Mouse (Mus musculus): ENCODE results near the gene Hist2h3b. TPM values are rescaled to one million over a fixed set of nuclear protein-coding genes. Genes with fewer than 3 reads are reported as not detected.

The Hist2h3b gene
- polyA plus RNA-seq, 1 experiment from 2014 or later, result 113 TPM

DNA sequence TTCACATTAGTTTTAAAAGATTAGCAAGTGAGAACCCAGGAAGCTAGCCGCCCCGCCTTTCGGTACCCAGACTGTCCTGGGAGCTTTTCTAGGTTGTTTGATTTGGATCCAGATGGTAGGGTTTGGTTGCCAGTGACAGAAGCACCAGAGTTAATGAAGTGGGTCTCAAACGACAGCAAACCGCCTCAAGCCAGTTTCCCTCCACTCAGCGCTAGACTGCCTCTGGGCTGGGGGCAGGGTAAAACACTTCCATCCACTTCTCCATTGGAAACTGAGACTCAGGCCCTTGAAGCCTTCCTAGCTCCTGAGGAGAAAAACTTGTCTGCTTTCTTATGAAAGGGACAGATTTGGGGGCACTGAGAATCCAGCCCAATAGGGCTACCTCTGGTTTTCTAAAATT, 24.2 kb downstream of the Hist2h3b start:
- 60% methylated on average over 6 of the region's 6 CpGs for WGBS (ENCODE audit: insufficient replicate concordance)
- Histone ChIP-seq H3K4me1 (no peaks in the 10 kb centered on the region), H3K4me2 (no peak overlapping the region; the same call in 1 of the 2 replicates), H3K27ac (no peak overlapping the region), H3K9ac (no peak overlapping the region), H3K27me3 (replicated peaks) (peaks cover 8% of the 10 kb centered on the region; the same call in 1 of the 2 replicates), H3K4me3 (no peak overlapping the region), H3K36me3 (no peaks in the 10 kb centered on the region), H3K9me3 (replicated peaks) (no peaks in the 10 kb centered on the region)
- no peak for ATAC-seq

DNA sequence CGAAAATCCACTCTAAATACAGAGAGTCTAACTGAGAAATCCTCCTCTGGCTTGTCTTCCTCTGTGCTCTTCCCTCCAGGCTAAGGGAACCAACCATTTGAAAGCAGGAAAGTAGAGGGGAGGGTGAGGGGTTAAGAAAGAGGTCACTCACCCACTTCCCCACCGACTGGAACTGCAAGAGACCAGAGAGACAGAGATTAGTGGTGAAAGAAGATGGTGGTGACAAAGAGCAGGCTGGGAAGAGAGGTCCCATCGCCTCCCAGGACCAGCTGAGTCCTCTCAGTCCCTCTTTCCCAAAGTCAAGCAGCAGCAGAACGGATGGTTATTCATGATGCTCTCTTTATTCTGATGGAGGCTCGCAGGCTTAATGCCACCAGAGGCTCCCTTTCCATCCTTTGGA, 24.9 kb downstream of the Hist2h3b start:
- WGBS (ENCODE audit: insufficient replicate concordance), result 26% methylated on average over 5 of the region's 5 CpGs
- Histone ChIP-seq H3K9ac (no peak overlapping the region), H3K27ac (0 out of 2 replicates have a peak overlapping the region, but pooled peaks have one; percentile 31), H3K36me3 (no peaks in the 10 kb centered on the region), H3K9me3 (replicated peaks) (no peaks in the 10 kb centered on the region), H3K4me1 (no peaks in the 10 kb centered on the region), H3K4me2 (no peak overlapping the region), H3K4me3 (no peak overlapping the region), H3K27me3 (replicated peaks) (peaks cover 8% of the 10 kb centered on the region; the same call in 1 of the 2 replicates)
- no peak for ATAC-seq

DNA sequence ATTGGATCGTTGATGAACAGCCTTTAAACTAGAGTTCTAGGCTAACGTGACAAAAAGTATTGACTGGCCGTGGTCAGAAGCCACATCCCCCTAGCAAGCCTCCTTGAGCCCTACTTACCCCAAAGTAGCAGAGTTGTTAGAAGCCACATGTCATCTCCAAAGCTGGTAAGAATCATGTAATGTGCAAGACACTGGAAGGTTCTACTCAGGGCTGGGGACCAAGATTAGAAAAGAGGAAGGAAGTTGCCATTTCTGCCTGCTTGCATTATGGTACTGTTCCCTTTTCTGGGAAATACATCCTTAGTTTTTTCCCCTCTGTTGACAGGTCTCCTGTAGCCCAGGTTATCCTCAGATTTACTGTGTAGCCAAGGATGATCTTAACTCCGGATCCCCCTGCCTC, 25.3 kb downstream of the Hist2h3b start, which contains the start of gene Fcgr1:
Gene Fcgr1, minus strand, starts transcription at position 183 of the 400 bp plus-strand sequence.
- H3K27ac ChIP-seq, result 0 out of 2 replicates have a peak within 1 kb of the TSS, but pooled peaks have one; percentile 31
- no peaks in the 10 kb centered on the region for H3K36me3 ChIP-seq
- H3K9me3 ChIP-seq (replicated peaks), result no peaks in the 10 kb centered on the region
- no peaks in the 10 kb centered on the region for H3K4me1 ChIP-seq
- 29% methylated on average over 4 of the region's 4 CpGs for WGBS (ENCODE audit: insufficient replicate concordance)
- no peak within 1 kb of the TSS for H3K9ac ChIP-seq
- H3K4me3 ChIP-seq, result no peak within 1 kb of the TSS
- no peak for ATAC-seq
- no peak within 1 kb of the TSS; the same call in 1 of the 2 replicates for H3K4me2 ChIP-seq
- peaks cover 8% of the 10 kb centered on the region; the same call in 1 of the 2 replicates for H3K27me3 ChIP-seq (replicated peaks)

DNA sequence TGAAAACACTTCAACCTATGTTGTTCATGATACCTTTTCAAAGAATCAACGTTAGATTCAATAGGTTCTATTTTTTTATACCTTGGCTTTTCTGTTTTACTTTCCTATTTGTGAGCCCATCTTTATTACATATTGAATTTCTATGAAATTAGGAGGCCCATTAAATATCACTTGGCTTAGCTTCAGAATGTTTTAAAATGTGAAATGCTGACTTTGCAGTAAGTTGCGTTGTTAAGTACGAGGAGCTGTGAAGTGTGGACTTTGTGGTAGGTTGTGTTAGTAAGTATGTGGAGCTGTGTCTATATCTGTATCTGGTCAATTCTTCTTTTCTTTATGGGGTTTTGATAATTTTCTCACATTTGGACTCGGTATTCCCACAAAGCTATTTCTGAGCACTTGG, 29.9 kb downstream of the Hist2h3b start:
- Histone ChIP-seq H3K9ac (no peak overlapping the region), H3K27ac (no peak overlapping the region), H3K27me3 (replicated peaks) (peaks cover 14% of the 10 kb centered on the region), H3K4me3 (no peak overlapping the region), H3K36me3 (no peaks in the 10 kb centered on the region), H3K4me1 (0 out of 2 replicates have a peak, but pooled peaks cover 5% of the 10 kb centered on the region), H3K9me3 (replicated peaks) (no peaks in the 10 kb centered on the region), H3K4me2 (no peak overlapping the region)
- no peak for ATAC-seq
- WGBS (ENCODE audit: insufficient replicate concordance), result 78% methylated on average over 4 of the region's 4 CpGs

DNA sequence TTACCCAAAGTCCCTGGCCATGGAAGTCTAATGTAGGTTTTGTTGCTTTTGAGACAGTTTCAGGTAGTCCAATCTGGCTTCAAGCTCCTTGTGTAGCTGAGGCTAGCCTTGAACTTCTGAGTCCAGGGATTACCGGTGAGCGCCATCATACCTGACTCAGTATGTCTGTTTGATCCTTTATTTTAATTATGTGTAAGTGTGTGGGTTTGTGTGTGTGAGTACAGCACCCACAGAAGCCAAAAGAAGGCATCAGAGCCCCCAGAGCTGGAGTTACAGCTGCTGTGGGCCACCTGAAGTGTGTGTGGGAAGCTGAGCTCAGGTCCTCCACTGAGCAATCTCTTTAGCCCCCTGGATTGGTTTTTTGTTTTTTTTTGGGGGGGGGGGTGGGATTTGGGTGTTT, 31.1 kb downstream of the Hist2h3b start:
- Histone ChIP-seq H3K9ac (no peak overlapping the region), H3K4me2 (no peak overlapping the region), H3K27me3 (replicated peaks) (peaks cover 12% of the 10 kb centered on the region), H3K4me3 (no peak overlapping the region), H3K9me3 (replicated peaks) (no peaks in the 10 kb centered on the region), H3K4me1 (peaks cover 9% of the 10 kb centered on the region; the same call in 1 of the 2 replicates), H3K27ac (no peak overlapping the region), H3K36me3 (no peaks in the 10 kb centered on the region)
- 83% methylated on average over 2 of the region's 2 CpGs for WGBS (ENCODE audit: insufficient replicate concordance)
- ATAC-seq, result no peak

DNA sequence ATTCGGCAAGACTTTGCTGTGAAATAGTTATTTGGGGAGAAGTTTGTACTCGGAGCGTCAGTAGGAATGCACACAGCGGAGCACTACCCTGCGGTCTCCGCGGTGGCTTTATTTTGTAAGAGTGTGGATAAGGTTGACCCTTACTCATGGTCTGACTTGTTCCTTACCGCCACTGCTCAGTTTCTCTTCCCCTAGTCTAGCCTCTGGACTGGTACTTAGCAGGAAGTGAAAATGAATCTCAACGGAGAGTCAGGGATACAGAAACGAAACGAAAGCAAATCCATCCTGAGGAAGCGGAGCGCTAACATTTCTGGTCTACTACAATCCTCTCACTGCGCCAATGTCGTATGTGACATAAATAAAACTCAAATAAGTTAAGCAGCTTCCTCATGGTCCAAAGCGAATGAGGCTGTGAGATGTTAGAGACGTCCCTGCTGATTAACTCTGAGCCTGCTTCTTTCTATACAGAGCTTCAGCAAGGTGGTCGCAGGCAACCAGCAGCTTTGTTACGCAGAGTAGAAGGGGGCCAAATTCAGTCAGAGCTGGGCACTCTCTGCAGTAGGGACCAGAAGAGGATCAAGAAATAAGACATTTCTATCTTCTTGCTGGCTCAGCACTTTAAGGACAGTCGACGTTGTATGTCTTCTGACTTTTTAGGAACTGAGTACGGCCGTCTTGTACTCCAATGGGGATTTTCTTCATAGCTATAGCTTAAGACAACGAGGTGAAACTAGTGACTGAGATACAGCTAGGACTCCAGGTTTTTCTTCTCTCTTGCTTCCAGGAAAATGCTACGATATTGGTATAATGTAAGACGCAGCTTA, 32.5 kb downstream of the Hist2h3b start:
- Histone ChIP-seq H3K9ac (no peak overlapping the region), H3K4me1 (peaks cover 11% of the 10 kb centered on the region; the same call in 1 of the 2 replicates), H3K9me3 (replicated peaks) (no peaks in the 10 kb centered on the region), H3K27me3 (replicated peaks) (peaks cover 12% of the 10 kb centered on the region), H3K27ac (no peak overlapping the region), H3K36me3 (no peaks in the 10 kb centered on the region), H3K4me3 (peak overlapping the region; percentile 34), H3K4me2 (peak overlapping the region; percentile 51)
- no peak; the same call in 1 of the 2 replicates for ATAC-seq
- WGBS (ENCODE audit: insufficient replicate concordance), result 48% methylated on average over 26 of the region's 26 CpGs

DNA sequence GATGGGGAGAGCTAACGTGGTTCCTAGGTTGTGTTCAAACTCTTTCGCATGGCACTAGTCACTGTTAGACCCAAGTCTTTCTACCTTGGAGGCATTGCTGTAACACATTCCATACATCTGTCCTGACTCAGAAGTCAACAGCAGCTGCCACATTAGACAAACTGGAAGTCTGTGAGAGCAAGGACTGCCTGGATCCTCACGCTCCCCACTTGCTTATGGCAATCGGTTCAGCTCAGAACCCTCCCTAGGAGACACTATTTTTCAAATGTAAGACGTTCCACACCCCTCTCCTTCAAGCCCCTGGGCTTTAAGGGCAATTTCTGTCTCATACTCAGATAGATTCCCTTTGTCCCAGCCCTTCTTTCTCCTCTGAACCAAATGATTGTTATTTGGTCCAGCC, 33.6 kb downstream of the Hist2h3b start:
- WGBS (ENCODE audit: insufficient replicate concordance), result 69% methylated on average over 5 of the region's 5 CpGs

DNA sequence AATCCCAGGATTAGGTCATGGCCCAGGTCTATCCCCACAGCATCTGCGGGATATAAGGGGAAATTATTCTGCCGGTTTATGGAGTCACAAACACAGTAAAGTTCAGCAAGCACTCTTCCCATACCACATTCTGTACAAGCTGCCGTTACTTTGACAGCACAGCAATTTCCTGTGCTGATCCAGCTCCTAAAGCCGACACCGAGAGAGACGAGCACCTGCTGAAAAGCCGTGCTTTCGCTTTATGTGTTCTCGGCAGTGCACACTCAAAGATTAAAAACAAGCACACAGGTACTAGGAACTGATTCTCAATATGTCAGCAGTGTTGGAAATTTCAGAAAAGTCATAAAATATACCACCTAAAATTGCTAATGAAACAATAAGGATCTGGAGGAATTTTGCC, 38.1 kb downstream of the Hist2h3b start:
- no peak overlapping the region for H3K27ac ChIP-seq
- H3K9me3 ChIP-seq (replicated peaks), result no peaks in the 10 kb centered on the region
- no peak overlapping the region for H3K4me3 ChIP-seq
- WGBS (ENCODE audit: insufficient replicate concordance), result 59% methylated on average over 9 of the region's 9 CpGs
- H3K27me3 ChIP-seq (replicated peaks), result peaks cover 9% of the 10 kb centered on the region
- H3K9ac ChIP-seq, result no peak overlapping the region
- no peak overlapping the region for H3K4me2 ChIP-seq
- ATAC-seq, result no peak
- H3K4me1 ChIP-seq, result peaks cover 6% of the 10 kb centered on the region; the same call in 1 of the 2 replicates
- H3K36me3 ChIP-seq, result no peaks in the 10 kb centered on the region

More for the DNA sequence above, 33.6 kb downstream of the Hist2h3b start:
- peaks cover 11% of the 10 kb centered on the region; the same call in 1 of the 2 replicates for H3K4me1 ChIP-seq
- H3K9ac ChIP-seq, result no peak overlapping the region
- H3K9me3 ChIP-seq (replicated peaks), result no peaks in the 10 kb centered on the region
- no peak overlapping the region for H3K27ac ChIP-seq
- H3K4me3 ChIP-seq, result no peak overlapping the region
- H3K4me2 ChIP-seq, result no peak overlapping the region
- H3K36me3 ChIP-seq, result no peaks in the 10 kb centered on the region
- ATAC-seq, result no peak
- peaks cover 12% of the 10 kb centered on the region for H3K27me3 ChIP-seq (replicated peaks)

DNA sequence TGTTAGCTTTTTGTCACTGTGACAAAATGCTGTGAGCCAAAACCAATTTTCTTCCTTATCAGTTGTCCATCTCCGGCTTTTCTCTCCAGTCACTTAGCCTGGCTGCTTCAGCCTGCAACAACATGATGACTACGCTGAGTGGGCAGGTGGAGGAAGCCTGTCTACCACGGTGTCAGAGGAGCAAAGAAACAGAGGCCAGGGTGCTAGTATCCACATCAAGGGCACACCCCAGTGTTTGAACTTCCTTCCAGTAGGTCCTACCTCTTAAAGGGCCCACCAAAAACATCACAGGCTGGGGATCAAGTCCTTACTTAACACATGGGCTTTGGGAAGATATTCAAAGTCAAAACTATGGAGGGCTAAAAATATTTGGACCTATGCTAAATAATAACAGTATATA, 41.0 kb downstream of the Hist2h3b start:
- H3K9me3 ChIP-seq (replicated peaks), result no peaks in the 10 kb centered on the region
- WGBS (ENCODE audit: insufficient replicate concordance), result 40% methylated on average over 3 of the region's 3 CpGs
- H3K36me3 ChIP-seq, result no peaks in the 10 kb centered on the region
- H3K4me1 ChIP-seq, result peaks cover 6% of the 10 kb centered on the region; the same call in 1 of the 2 replicates
- no peak overlapping the region for H3K4me2 ChIP-seq
- no peak overlapping the region for H3K27ac ChIP-seq
- no peak for ATAC-seq
- no peak overlapping the region for H3K4me3 ChIP-seq
- H3K9ac ChIP-seq, result no peak overlapping the region
- peaks cover 3% of the 10 kb centered on the region; the same call in 1 of the 2 replicates for H3K27me3 ChIP-seq (replicated peaks)

DNA sequence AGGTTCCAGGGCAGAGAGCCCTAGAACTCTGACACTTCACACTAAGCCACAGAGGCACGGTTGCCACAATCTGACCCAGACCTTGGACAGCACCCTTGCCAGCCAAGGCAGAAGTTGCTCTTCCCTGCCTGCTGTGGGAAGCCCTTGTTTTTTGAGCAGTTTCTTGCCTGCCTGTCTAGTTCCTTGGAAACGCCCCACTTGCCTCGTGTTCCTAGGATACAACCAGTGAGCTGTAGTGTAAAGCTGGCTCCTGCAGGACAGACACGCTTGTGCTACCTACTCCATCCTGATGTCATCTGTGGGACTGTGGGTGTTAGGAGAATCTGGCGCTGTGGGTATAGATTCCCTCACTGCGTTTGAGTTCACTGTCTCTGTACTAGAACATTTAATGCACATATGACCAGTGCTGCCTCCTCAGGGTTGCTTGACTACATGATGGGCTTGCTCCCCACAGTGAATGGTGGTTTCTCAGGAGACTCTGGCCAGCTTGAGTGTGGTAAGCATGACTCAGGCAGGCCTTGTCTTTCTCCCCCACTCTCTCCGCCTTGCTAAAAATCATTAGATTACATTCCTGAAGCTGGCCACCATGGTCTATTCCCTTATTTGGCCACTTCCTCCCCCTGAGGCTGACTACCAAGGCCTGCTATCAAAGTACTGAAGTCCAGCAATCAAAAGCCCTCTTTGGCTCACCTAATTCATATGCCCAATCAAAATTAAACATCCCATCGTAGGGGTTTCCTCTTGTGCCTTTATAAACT, 44.1 kb downstream of the Hist2h3b start:
- Histone ChIP-seq H3K9me3 (replicated peaks) (no peaks in the 10 kb centered on the region), H3K4me2 (no peak overlapping the region), H3K4me1 (0 out of 2 replicates have a peak, but pooled peaks cover 3% of the 10 kb centered on the region), H3K27ac (0 out of 2 replicates have a peak overlapping the region, but pooled peaks have one; percentile 6), H3K36me3 (no peaks in the 10 kb centered on the region), H3K4me3 (no peak overlapping the region), H3K27me3 (replicated peaks) (0 out of 2 replicates have a peak, but pooled peaks cover under 1% of the 10 kb centered on the region), H3K9ac (no peak overlapping the region)
- 55% methylated on average over 8 of the region's 8 CpGs for WGBS (ENCODE audit: insufficient replicate concordance)
- ATAC-seq, result no peak

Measured in liver, embryonic 12.5 days (tissue).